Mouse (Mus musculus) liver, postnatal 0 days (tissue): ENCODE measurements around the gene Afdn. TPM values are rescaled to one million over a fixed set of nuclear protein-coding genes. Genes with fewer than 3 reads are reported as not detected.

Experiments used
- ATAC-seq: fragments of 200-750 bp; cut with Nextera tagmentation; 2 replicates; pipeline ENCODE4 v1.8.0; 2017; ENCODE audit warnings: mild to moderate bottlenecking, moderate library complexity
- DNase-seq: peaks from one replicate; pipeline ENCODE4 v3.0.0-alpha.2; 2016
- H3K27ac ChIP-seq: fragments of 300-500 bp; sonication (generic); 2 replicates; pipeline ENCODE4 v1.5.1; 2014; ENCODE audit warnings: antibody characterized with exemption, moderate library complexity, mild to moderate bottlenecking, low read depth
- H3K27me3 ChIP-seq: fragments of 300-500 bp; sonication (generic); 2 replicates; pipeline ENCODE4 v1.6.1; 2014; ENCODE audit warnings: low read length, control low read depth, mixed read lengths; ENCODE audit not compliant: insufficient read depth
- H3K36me3 ChIP-seq: fragments of 300-500 bp; sonication (generic); replicated peaks from 2 replicates; pipeline ENCODE4 v1.6.1; 2014; ENCODE audit warnings: mild to moderate bottlenecking, control low read depth, low read length, moderate library complexity, mixed read lengths; ENCODE audit not compliant: insufficient read depth
- H3K4me1 ChIP-seq: fragments of 300-500 bp; sonication (generic); 2 replicates; pipeline ENCODE4 v1.6.1; 2014; ENCODE audit warnings: antibody characterized with exemption, mild to moderate bottlenecking, control low read depth; ENCODE audit not compliant: insufficient read depth
- H3K4me2 ChIP-seq: fragments of 300-500 bp; sonication (generic); 2 replicates; pipeline ENCODE4 v1.6.1; 2014; ENCODE audit warnings: low read depth, mild to moderate bottlenecking, low read length, moderate library complexity, mixed read lengths
- H3K4me3 ChIP-seq: fragments of 300-500 bp; sonication (generic); 2 replicates; pipeline ENCODE4 v1.5.1; 2014; ENCODE audit warnings: low read depth, low read length
- H3K9ac ChIP-seq: fragments of 300-500 bp; sonication (generic); replicated peaks from 2 replicates; pipeline ENCODE4 v1.6.1; 2014; ENCODE audit warnings: mild to moderate bottlenecking, moderate library complexity
- H3K9me3 ChIP-seq: fragments of 300-500 bp; sonication (generic); 2 replicates; pipeline ENCODE4 v1.6.1; 2016; ENCODE audit warnings: mild to moderate bottlenecking, control low read depth, low read length, mixed read lengths
- CTCF ChIP-seq: sonication (generic); IDR thresholded peaks from 2 replicates; pipeline ENCODE4 v1.5.1; 2016; ENCODE audit warnings: antibody characterized with exemption, low read depth
- EP300 ChIP-seq: IDR thresholded peaks from 2 replicates; pipeline ENCODE4 v1.6.1; 2016; ENCODE audit warnings: antibody characterized with exemption, low read depth, mild to moderate bottlenecking
- WGBS: fragments of 180-500 bp; shearing (Covaris S2); extraction: QIAGEN DNeasy Blood & Tissue Kit; methylation state at CpG from one replicate; pipeline ENCODE4 v1.1.7; 2014; ENCODE audit not compliant: insufficient replicate concordance; 5-methylcytosine and 5-hydroxymethylcytosine counted together
- polyA plus RNA-seq: library from polyadenylated mRNA; unstranded; fragments of >200 nt; fragmentation: Nextera tagmentation; extraction: Ambion mirVana; gene quantifications from 2 replicates; pipeline ENCODE4 v1.2.1, GENCODE M21; 2015

The Afdn gene
- polyA plus RNA-seq, 1 experiment from 2014 or later = 20.6 TPM

- TF ChIP-seq EP300 (no peak), CTCF (no peak)
- Histone ChIP-seq H3K27ac (no peak overlapping the region), H3K27me3 (no peaks in the 10 kb centered on the region), H3K9ac (no peak overlapping the region), H3K36me3 (no peaks in the 10 kb centered on the region), H3K4me1 (peaks cover 6% of the 10 kb centered on the region), H3K4me3 (no peak overlapping the region), H3K9me3 (no peaks in the 10 kb centered on the region), H3K4me2 (no peak overlapping the region)
- DNase-seq (no peak), ATAC-seq (no peak)
- 46% methylated on average over 4 of the region's 4 CpGs for WGBS
Observed at GRCm38 (mm10) chr17:13725004-13725550, 35.3 kb upstream of the Afdn start.

GRCm38 (mm10) chr17:13726832-13727355 is 33.4 kb upstream of the Afdn start:
- DNase-seq = no peak
- no peak for ATAC-seq
- Histone ChIP-seq H3K4me1 (peaks cover under 1% of the 10 kb centered on the region; the same call in 1 of the 2 replicates), H3K9me3 (no peaks in the 10 kb centered on the region), H3K9ac (no peak overlapping the region), H3K27me3 (no peaks in the 10 kb centered on the region), H3K36me3 (no peaks in the 10 kb centered on the region), H3K27ac (no peak overlapping the region), H3K4me2 (no peak overlapping the region), H3K4me3 (no peak overlapping the region)
- TF ChIP-seq EP300 (no peak), CTCF (no peak)
- WGBS = 74% methylated on average over 8 of the region's 8 CpGs

- WGBS = 76% methylated on average over 6 of the region's 6 CpGs
- H3K4me1 ChIP-seq = no peaks in the 10 kb centered on the region
- DNase-seq (no peak), ATAC-seq (no peak)
- TF ChIP-seq EP300 (no peak), CTCF (no peak)
- no peak overlapping the region for H3K9ac ChIP-seq
- H3K27ac ChIP-seq = no peak overlapping the region
- no peaks in the 10 kb centered on the region for H3K36me3 ChIP-seq
- no peak overlapping the region for H3K4me3 ChIP-seq
- H3K27me3 ChIP-seq = no peaks in the 10 kb centered on the region
- no peaks in the 10 kb centered on the region for H3K9me3 ChIP-seq
- H3K4me2 ChIP-seq = no peak overlapping the region
Observed at GRCm38 (mm10) chr17:13730980-13731726, 29.2 kb upstream of the Afdn start.

GRCm38 (mm10) chr17:13731727-13732112 is 28.6 kb upstream of the Afdn start:
- H3K27me3 ChIP-seq = no peaks in the 10 kb centered on the region
- no peak for ATAC-seq
- H3K27ac ChIP-seq = no peak overlapping the region
- H3K4me2 ChIP-seq = no peak overlapping the region
- no peak overlapping the region for H3K9ac ChIP-seq
- no peaks in the 10 kb centered on the region for H3K4me1 ChIP-seq
- TF ChIP-seq EP300 = no peak
- TF ChIP-seq CTCF = no peak
- H3K9me3 ChIP-seq = no peaks in the 10 kb centered on the region
- 25% methylated on average over 4 of the region's 4 CpGs for WGBS
- DNase-seq = no peak
- no peaks in the 10 kb centered on the region for H3K36me3 ChIP-seq
- no peak overlapping the region for H3K4me3 ChIP-seq

DNA sequence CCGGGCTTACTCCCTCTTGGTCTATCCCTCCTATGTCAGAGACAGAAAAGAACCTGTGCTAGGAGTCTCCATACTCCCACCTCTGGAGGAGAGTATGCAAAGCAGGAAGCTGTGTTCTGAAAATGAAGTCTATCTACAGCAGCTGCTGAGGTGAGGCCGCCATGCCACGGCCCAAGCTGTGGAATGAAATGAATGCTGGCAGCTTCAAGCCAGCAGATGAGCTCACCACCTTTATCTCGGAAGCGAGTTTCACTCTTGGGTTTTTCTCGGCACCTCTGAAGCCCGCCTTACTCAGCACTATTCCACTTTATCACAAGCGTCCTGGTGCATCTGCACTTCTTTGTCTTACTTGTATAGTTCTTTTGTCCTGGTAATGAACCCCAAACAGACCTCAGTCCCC is 27.7 kb upstream of the Afdn start:
- Histone ChIP-seq H3K27ac (no peak overlapping the region), H3K4me2 (no peak overlapping the region), H3K9me3 (no peaks in the 10 kb centered on the region), H3K27me3 (no peaks in the 10 kb centered on the region), H3K4me1 (no peaks in the 10 kb centered on the region), H3K36me3 (no peaks in the 10 kb centered on the region), H3K9ac (no peak overlapping the region), H3K4me3 (no peak overlapping the region)
- ATAC-seq = no peak
- no peak for DNase-seq
- WGBS = 51% methylated on average over 8 of the region's 8 CpGs
- no peak for TF ChIP-seq CTCF
- no peak for TF ChIP-seq EP300

- Histone ChIP-seq H3K27ac (no peak overlapping the region), H3K4me2 (no peak overlapping the region), H3K4me3 (no peak overlapping the region), H3K9ac (no peak overlapping the region), H3K9me3 (no peaks in the 10 kb centered on the region), H3K4me1 (no peaks in the 10 kb centered on the region), H3K36me3 (no peaks in the 10 kb centered on the region), H3K27me3 (no peaks in the 10 kb centered on the region)
- WGBS = 85% methylated on average over 5 of the region's 5 CpGs
- no peak for ATAC-seq
- TF ChIP-seq CTCF (no peak), EP300 (no peak)
- no peak for DNase-seq
Observed at GRCm38 (mm10) chr17:13733971-13734370, 26.4 kb upstream of the Afdn start.
